Mouse (Mus musculus) midbrain, postnatal 0 days (tissue): ENCODE results near the gene Foxn4. TPM values are rescaled to one million over a fixed set of nuclear protein-coding genes. Genes with fewer than 3 reads are reported as not detected.

Experiments used
- ATAC-seq: fragments of 200-750 bp; cut with Nextera tagmentation; 2 replicates; pipeline ENCODE4 v1.8.0; 2017; ENCODE audit warnings: moderate number of reproducible peaks, mild to moderate bottlenecking, moderate TSS enrichment, moderate library complexity; ENCODE audit not compliant: low FRiP score
- DNase-seq: peaks from one replicate; pipeline ENCODE4 v3.0.0-alpha.2; 2015; ENCODE audit warnings: low spot score
- H3K27ac ChIP-seq: fragments of 300-500 bp; sonication (generic); 2 replicates; pipeline ENCODE4 v1.5.1; 2014; ENCODE audit warnings: low read depth, mild to moderate bottlenecking, low read length, mixed read lengths
- H3K27me3 ChIP-seq: fragments of 300-500 bp; sonication (generic); 2 replicates; pipeline ENCODE4 v1.6.1; 2014; ENCODE audit warnings: low read length, control low read depth, mixed read lengths; ENCODE audit not compliant: insufficient read depth
- H3K36me3 ChIP-seq: fragments of 300-500 bp; sonication (generic); 2 replicates; pipeline ENCODE4 v1.6.1; 2014; ENCODE audit warnings: low read length, control low read depth, mixed read lengths; ENCODE audit not compliant: insufficient read depth
- H3K4me1 ChIP-seq: fragments of 300-500 bp; sonication (generic); 2 replicates; pipeline ENCODE4 v1.6.1; 2014; ENCODE audit warnings: mild to moderate bottlenecking, control low read depth, antibody characterized with exemption, low read length, mixed read lengths; ENCODE audit not compliant: insufficient read depth
- H3K4me2 ChIP-seq: fragments of 300-500 bp; sonication (generic); 2 replicates; pipeline ENCODE4 v1.6.1; 2014; ENCODE audit warnings: low read depth, mild to moderate bottlenecking, low read length, mixed read lengths; ENCODE audit not compliant: poor library complexity, severe bottlenecking
- H3K4me3 ChIP-seq: fragments of 300-500 bp; sonication (generic); 2 replicates; pipeline ENCODE4 v1.5.1; 2014; ENCODE audit warnings: low read depth, mild to moderate bottlenecking, low read length, moderate library complexity
- H3K9ac ChIP-seq: fragments of 300-500 bp; sonication (generic); replicated peaks from 2 replicates; pipeline ENCODE4 v1.6.1; 2014; ENCODE audit warnings: mild to moderate bottlenecking, low read length, moderate library complexity, mixed read lengths; ENCODE audit not compliant: poor library complexity, severe bottlenecking
- H3K9me3 ChIP-seq: fragments of 300-500 bp; sonication (generic); 2 replicates; pipeline ENCODE4 v1.6.1; 2016; ENCODE audit warnings: low read length, control low read depth
- CTCF ChIP-seq: IDR thresholded peaks from 2 replicates; pipeline ENCODE4 v1.5.1; 2016; ENCODE audit warnings: antibody characterized with exemption, mild to moderate bottlenecking
- WGBS: fragments of 180-500 bp; shearing (Covaris S2); extraction: QIAGEN DNeasy Blood & Tissue Kit; methylation state at CpG from one replicate; pipeline ENCODE4 v1.1.7; 2014; 5-methylcytosine and 5-hydroxymethylcytosine counted together
- polyA plus RNA-seq: library from polyadenylated mRNA; unstranded; fragments of >200 nt; fragmentation: Nextera tagmentation; extraction: Ambion mirVana; gene quantifications from 2 replicates; pipeline ENCODE4 v1.2.1, GENCODE M21; 2015
- total RNA-seq: library from RNA; depleted of rRNA; stranded (reverse); fragments of >200 nt; gene quantifications from 2 replicates; pipeline ENCODE4 v1.2.3, GENCODE M21; 2014; rRNA removed

The Foxn4 gene
- 0.24 and 0.66 TPM in 2 replicates for total RNA-seq
- polyA plus RNA-seq = 0.35 and 0.38 TPM in 2 replicates

- DNase-seq (no peak), ATAC-seq (no peak)
- Histone ChIP-seq H3K36me3 (no peaks in the 10 kb centered on the region), H3K27me3 (peaks cover 61% of the 10 kb centered on the region), H3K4me1 (peaks cover 3% of the 10 kb centered on the region; the same call in 1 of the 2 replicates), H3K9me3 (no peaks in the 10 kb centered on the region), H3K9ac (0 out of 2 replicates have a peak within 1 kb of the TSS, but pooled peaks have one; percentile 13), H3K4me2 (peak within 1 kb of the TSS; percentile 88), H3K4me3 (peak within 1 kb of the TSS; percentile 42), H3K27ac (no peak within 1 kb of the TSS)
- no peak for TF ChIP-seq CTCF
- 0% methylated on average over 44 of the region's 56 CpGs for WGBS
Measured at GRCm38 (mm10) chr5:114273693-114274402, at the start of gene Foxn4. Gene Foxn4, minus strand, starts transcription at chr5:114273807.

- Histone ChIP-seq H3K36me3 (no peaks in the 10 kb centered on the region), H3K27me3 (no peaks in the 10 kb centered on the region), H3K4me3 (no peak overlapping the region), H3K4me1 (no peaks in the 10 kb centered on the region), H3K27ac (no peak overlapping the region), H3K4me2 (no peak overlapping the region), H3K9ac (no peak overlapping the region), H3K9me3 (no peaks in the 10 kb centered on the region)
- ATAC-seq = no peak
- no peak for DNase-seq
- no peak for TF ChIP-seq CTCF
- WGBS = 62% methylated on average over 25 of the region's 25 CpGs
Measured at GRCm38 (mm10) chr5:114323105-114323790, 49.6 kb upstream of the Foxn4 start.

GRCm38 (mm10) chr5:114309680-114310036 lies 36.1 kb upstream of the Foxn4 start:
- peaks cover 6% of the 10 kb centered on the region for H3K27me3 ChIP-seq
- 25% methylated on average over 11 of the region's 11 CpGs for WGBS
- no peaks in the 10 kb centered on the region for H3K9me3 ChIP-seq
- no peak for ATAC-seq
- no peak overlapping the region; the same call in 1 of the 2 replicates for H3K4me2 ChIP-seq
- no peak overlapping the region for H3K4me3 ChIP-seq
- no peaks in the 10 kb centered on the region for H3K36me3 ChIP-seq
- H3K4me1 ChIP-seq = no peaks in the 10 kb centered on the region
- no peak overlapping the region for H3K9ac ChIP-seq
- no peak for DNase-seq
- no peak overlapping the region for H3K27ac ChIP-seq
- no peak for TF ChIP-seq CTCF

- Histone ChIP-seq H3K4me3 (no peak overlapping the region), H3K27me3 (peaks cover 6% of the 10 kb centered on the region), H3K4me2 (no peak overlapping the region; the same call in 1 of the 2 replicates), H3K9me3 (no peaks in the 10 kb centered on the region), H3K27ac (no peak overlapping the region), H3K9ac (no peak overlapping the region), H3K36me3 (no peaks in the 10 kb centered on the region), H3K4me1 (no peaks in the 10 kb centered on the region)
- no peak for ATAC-seq
- peak; percentile 86 for DNase-seq
- peak; percentile 80 for TF ChIP-seq CTCF
- WGBS = 30% methylated on average over 18 of the region's 18 CpGs
Measured at GRCm38 (mm10) chr5:114308765-114309679, 35.4 kb upstream of the Foxn4 start.

GRCm38 (mm10) chr5:114306496-114306895 lies 32.9 kb upstream of the Foxn4 start:
- Histone ChIP-seq H3K4me1 (no peaks in the 10 kb centered on the region), H3K27ac (no peak overlapping the region), H3K27me3 (peaks cover 15% of the 10 kb centered on the region), H3K4me2 (no peak overlapping the region), H3K9me3 (no peaks in the 10 kb centered on the region), H3K9ac (no peak overlapping the region), H3K36me3 (no peaks in the 10 kb centered on the region), H3K4me3 (no peak overlapping the region)
- no peak for ATAC-seq
- 76% methylated on average over 5 of the region's 5 CpGs for WGBS
- DNase-seq = no peak
- no peak for TF ChIP-seq CTCF
